Mouse (Mus musculus): ENCODE measurements at regions not wholly inside any gene's neighbourhood (a gene's known extent, or its start where the extent isn't known, plus 50 kb on each side); places are given as distances from the start of the nearest gene placed in this dataset.

DNA sequence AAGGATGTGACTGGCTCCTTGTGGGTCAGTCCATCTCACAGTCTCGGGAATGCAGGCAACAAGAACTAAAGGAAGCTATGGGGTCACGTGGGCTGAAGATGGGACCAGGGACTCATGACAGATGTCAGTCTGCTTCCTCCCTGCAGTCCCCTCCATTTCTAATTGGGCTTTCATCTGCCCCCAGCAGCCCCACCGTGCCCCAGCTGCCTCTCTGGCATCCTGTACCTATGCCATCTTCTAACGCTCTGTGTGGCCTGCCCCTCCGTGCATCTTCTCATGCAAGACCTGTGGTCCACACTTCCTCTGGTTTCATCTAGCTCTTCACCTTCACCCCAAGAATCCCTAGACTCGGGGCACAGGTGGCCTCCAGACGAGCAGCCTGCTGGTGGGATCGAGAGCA lies 115.4 kb upstream of the Csf3r start:
- H3K9me3 ChIP-seq (ENCODE audit: control insufficient read depth, low read length), result no peaks in the 10 kb centered on the region
- H3K4me1 ChIP-seq (ENCODE audit: control insufficient read depth in 2 of 2, insufficient read depth in 2 of 2, low read length in 2 of 2), result no peaks in the 10 kb centered on the region
- WGBS, result 84% methylated on average over 8 of the region's 8 CpGs
- H3K27me3 ChIP-seq (ENCODE audit: control insufficient read depth, insufficient read depth, low read length), result peaks cover 24% of the 10 kb centered on the region
- no peak for ATAC-seq (ENCODE audit: insufficient number of reproducible peaks, insufficient read depth, low FRiP score, low read depth)
- no peak overlapping the region for H3K9ac ChIP-seq (ENCODE audit: low read length)
- no peak overlapping the region for H3K27ac ChIP-seq (replicated peaks in 1 of 2; ENCODE audit: control insufficient read depth in 1 of 2, insufficient read depth in 1 of 2, low read depth in 2 of 2, low read length in 2 of 2)
- H3K36me3 ChIP-seq (ENCODE audit: control insufficient read depth, insufficient read depth, low read length), result no peaks in the 10 kb centered on the region
- H3K4me3 ChIP-seq (ENCODE audit: control insufficient read depth in 1 of 2, insufficient read depth in 1 of 2, low read depth in 1 of 2, low read length in 2 of 2), result no peak overlapping the region
- H3K4me2 ChIP-seq (ENCODE audit: low read length), result no peak overlapping the region

DNA sequence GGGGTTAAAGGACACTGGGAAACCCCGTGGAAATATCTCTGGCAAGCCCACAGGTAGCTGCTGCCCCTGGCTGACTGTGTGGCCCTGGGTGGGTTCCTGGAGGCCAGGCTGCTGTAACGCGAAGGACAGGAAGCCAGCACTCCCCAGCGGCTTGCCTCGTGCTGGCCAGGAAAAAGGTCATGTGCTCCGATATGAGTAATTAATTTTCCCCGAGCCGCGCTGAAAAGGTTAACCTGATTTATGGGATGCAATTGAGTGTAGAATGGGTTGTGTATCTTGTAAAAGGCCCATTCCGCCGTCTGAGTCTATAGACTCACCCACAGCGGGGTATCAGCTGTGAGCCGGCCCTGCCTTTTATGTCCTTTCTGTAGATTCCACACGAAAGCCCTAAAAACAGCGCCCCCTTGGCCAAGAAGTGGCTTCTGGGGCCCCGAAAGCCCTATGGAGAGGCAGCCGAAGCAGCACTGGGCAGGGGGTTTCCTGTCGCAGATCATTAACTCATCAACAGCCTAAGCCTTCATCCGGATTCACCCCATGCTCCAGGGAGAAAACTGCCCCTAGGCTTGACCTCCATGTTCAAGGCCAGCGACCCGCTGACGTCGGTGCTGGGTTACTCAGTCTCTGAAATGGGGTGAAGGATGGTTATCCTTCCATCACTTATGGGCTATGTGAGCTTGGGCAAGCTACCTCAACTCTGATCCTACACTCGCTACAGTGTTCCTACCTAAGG lies 112.6 kb upstream of the Csf3r start:
- ATAC-seq (ENCODE audit: insufficient number of reproducible peaks, insufficient read depth, low FRiP score, low read depth), result no peak
- peaks cover 27% of the 10 kb centered on the region for H3K27me3 ChIP-seq (ENCODE audit: control insufficient read depth, insufficient read depth, low read length)
- H3K4me1 ChIP-seq (ENCODE audit: control insufficient read depth in 2 of 2, insufficient read depth in 2 of 2, low read length in 2 of 2), result no peaks in the 10 kb centered on the region
- no peaks in the 10 kb centered on the region for H3K36me3 ChIP-seq (ENCODE audit: control insufficient read depth, insufficient read depth, low read length)
- WGBS, result 25% methylated on average over 24 of the region's 24 CpGs
- H3K9me3 ChIP-seq (ENCODE audit: control insufficient read depth, low read length), result no peaks in the 10 kb centered on the region
- no peak overlapping the region for H3K4me3 ChIP-seq (ENCODE audit: control insufficient read depth in 1 of 2, insufficient read depth in 1 of 2, low read depth in 1 of 2, low read length in 2 of 2)
- H3K4me2 ChIP-seq (ENCODE audit: low read length), result no peak overlapping the region
- H3K9ac ChIP-seq (ENCODE audit: low read length), result no peak overlapping the region
- no peak overlapping the region for H3K27ac ChIP-seq (replicated peaks in 1 of 2; ENCODE audit: control insufficient read depth in 1 of 2, insufficient read depth in 1 of 2, low read depth in 2 of 2, low read length in 2 of 2)

GRCm38 (mm10) chr4:125912444-125913049 lies 111.8 kb upstream of the Csf3r start:
- H3K36me3 ChIP-seq (ENCODE audit: control insufficient read depth, insufficient read depth, low read length), result no peaks in the 10 kb centered on the region
- H3K27me3 ChIP-seq (ENCODE audit: control insufficient read depth, insufficient read depth, low read length), result peaks cover 27% of the 10 kb centered on the region
- H3K4me2 ChIP-seq (ENCODE audit: low read length), result no peak overlapping the region
- no peak overlapping the region for H3K9ac ChIP-seq (ENCODE audit: low read length)
- H3K4me3 ChIP-seq (ENCODE audit: control insufficient read depth in 1 of 2, insufficient read depth in 1 of 2, low read depth in 1 of 2, low read length in 2 of 2), result no peak overlapping the region
- no peaks in the 10 kb centered on the region for H3K4me1 ChIP-seq (ENCODE audit: control insufficient read depth in 2 of 2, insufficient read depth in 2 of 2, low read length in 2 of 2)
- no peak overlapping the region for H3K27ac ChIP-seq (replicated peaks in 1 of 2; ENCODE audit: control insufficient read depth in 1 of 2, insufficient read depth in 1 of 2, low read depth in 2 of 2, low read length in 2 of 2)
- ATAC-seq (ENCODE audit: insufficient number of reproducible peaks, insufficient read depth, low FRiP score, low read depth), result no peak
- WGBS, result 31% methylated on average over 8 of the region's 8 CpGs
- H3K9me3 ChIP-seq (ENCODE audit: control insufficient read depth, low read length), result no peaks in the 10 kb centered on the region

DNA sequence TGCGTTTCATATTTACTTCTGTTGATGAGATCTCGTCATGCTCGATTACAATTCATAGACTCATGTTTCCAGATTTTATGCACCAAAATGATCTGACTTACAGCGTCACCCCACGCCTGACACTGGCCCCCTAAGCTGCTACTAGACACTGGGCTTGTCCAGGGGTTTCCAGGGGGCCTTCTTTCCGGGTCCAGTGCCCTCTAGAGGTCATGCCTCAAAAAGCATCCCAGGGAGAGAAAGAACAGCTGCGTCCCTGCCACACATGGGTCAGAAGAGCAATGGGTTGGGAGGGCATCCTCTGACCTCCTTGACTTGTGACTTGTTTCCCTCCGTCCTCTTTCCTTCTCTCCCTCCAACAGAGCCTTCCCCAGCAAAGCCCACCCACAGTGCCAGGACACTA lies 109.2 kb upstream of the Csf3r start:
- ATAC-seq (ENCODE audit: insufficient number of reproducible peaks, insufficient read depth, low FRiP score, low read depth), result no peak
- Histone ChIP-seq H3K27me3 (ENCODE audit: control insufficient read depth, insufficient read depth, low read length) (peaks cover 24% of the 10 kb centered on the region), H3K4me3 (ENCODE audit: control insufficient read depth in 1 of 2, insufficient read depth in 1 of 2, low read depth in 1 of 2, low read length in 2 of 2) (no peak overlapping the region), H3K4me2 (ENCODE audit: low read length) (no peak overlapping the region), H3K9me3 (ENCODE audit: control insufficient read depth, low read length) (no peaks in the 10 kb centered on the region), H3K9ac (ENCODE audit: low read length) (no peak overlapping the region), H3K4me1 (ENCODE audit: control insufficient read depth in 2 of 2, insufficient read depth in 2 of 2, low read length in 2 of 2) (no peaks in the 10 kb centered on the region), H3K27ac (replicated peaks in 1 of 2; ENCODE audit: control insufficient read depth in 1 of 2, insufficient read depth in 1 of 2, low read depth in 2 of 2, low read length in 2 of 2) (no peak overlapping the region), H3K36me3 (ENCODE audit: control insufficient read depth, insufficient read depth, low read length) (no peaks in the 10 kb centered on the region)
- WGBS, result 40% methylated on average over 8 of the region's 8 CpGs

DNA sequence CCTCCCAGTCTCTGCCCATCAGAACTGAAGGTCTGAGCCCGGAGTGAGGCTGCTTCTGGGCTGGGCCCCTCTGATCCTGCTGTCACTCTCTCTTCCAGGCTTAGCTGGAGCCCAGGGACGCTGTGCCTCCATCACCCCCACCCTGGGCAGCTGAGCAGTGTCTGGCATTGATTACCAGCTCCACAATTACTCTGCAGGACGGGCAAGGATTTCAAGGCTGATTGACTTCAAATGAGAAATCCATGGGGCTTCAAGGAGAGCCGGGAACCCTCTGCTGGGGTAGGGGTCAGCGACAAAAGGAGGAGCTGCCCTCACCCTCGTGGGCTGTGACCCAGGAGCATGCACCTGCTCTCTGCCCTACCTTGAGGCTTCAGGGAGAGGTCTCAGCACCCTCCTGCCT lies 107.1 kb upstream of the Csf3r start:
- Histone ChIP-seq H3K4me3 (ENCODE audit: control insufficient read depth in 1 of 2, insufficient read depth in 1 of 2, low read depth in 1 of 2, low read length in 2 of 2) (no peak overlapping the region), H3K36me3 (ENCODE audit: control insufficient read depth, insufficient read depth, low read length) (no peaks in the 10 kb centered on the region), H3K9ac (ENCODE audit: low read length) (no peak overlapping the region), H3K9me3 (ENCODE audit: control insufficient read depth, low read length) (no peaks in the 10 kb centered on the region), H3K4me1 (ENCODE audit: control insufficient read depth in 2 of 2, insufficient read depth in 2 of 2, low read length in 2 of 2) (peaks cover 0 to 2% of the 10 kb centered on the region in 2 experiments; a peak in 1 of 4 replicates), H3K27ac (replicated peaks in 1 of 2; ENCODE audit: control insufficient read depth in 1 of 2, insufficient read depth in 1 of 2, low read depth in 2 of 2, low read length in 2 of 2) (no peak overlapping the region), H3K4me2 (ENCODE audit: low read length) (no peak overlapping the region), H3K27me3 (ENCODE audit: control insufficient read depth, insufficient read depth, low read length) (peaks cover 28% of the 10 kb centered on the region)
- ATAC-seq (ENCODE audit: insufficient number of reproducible peaks, insufficient read depth, low FRiP score, low read depth), result no peak
- 58% methylated on average over 6 of the region's 6 CpGs for WGBS

DNA sequence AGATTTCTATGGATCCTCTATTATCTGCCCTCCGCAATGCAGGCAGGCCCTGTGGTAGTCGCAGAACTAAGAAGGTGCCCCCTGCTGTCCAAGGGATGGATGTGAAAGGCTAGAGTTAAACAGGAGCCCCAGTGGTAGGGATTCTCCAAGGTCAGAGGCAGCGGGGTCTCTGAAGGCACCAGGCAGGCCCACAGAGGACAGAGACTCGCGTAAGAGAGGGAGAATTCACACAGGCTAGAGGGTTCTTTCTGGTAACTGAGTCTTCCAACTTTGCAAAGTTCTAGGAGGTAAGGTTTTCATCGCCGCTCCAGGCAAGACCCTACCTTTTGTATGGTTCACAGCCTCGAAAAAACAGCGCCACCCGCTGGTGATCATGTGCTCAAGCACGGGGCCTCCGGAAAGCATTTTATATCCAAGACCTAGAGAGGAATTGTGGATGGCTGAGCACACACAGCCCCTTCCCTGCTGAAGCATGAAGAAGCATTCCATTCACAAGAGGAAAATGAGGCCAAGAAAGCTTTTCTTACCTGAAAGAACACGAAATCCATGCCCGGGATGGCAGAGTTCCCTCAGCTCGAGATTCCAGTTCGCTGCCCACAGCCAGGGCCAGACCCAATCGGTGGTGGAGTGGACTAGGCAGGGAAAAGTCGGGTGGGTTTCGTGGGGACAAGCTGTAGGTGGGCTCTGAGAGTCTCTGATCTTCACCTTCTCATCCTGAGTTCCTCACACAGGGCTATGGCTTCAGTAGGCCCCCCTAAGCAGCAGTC lies 102.6 kb upstream of the Csf3r start:
- Histone ChIP-seq H3K9me3 (ENCODE audit: control insufficient read depth, low read length) (no peaks in the 10 kb centered on the region), H3K9ac (ENCODE audit: low read length) (no peak overlapping the region), H3K27ac (replicated peaks in 1 of 2; ENCODE audit: control insufficient read depth in 1 of 2, insufficient read depth in 1 of 2, low read depth in 2 of 2, low read length in 2 of 2) (no peak overlapping the region), H3K4me3 (ENCODE audit: control insufficient read depth in 1 of 2, insufficient read depth in 1 of 2, low read depth in 1 of 2, low read length in 2 of 2) (no peak overlapping the region), H3K4me1 (ENCODE audit: control insufficient read depth in 2 of 2, insufficient read depth in 2 of 2, low read length in 2 of 2) (peaks cover 0 to 2% of the 10 kb centered on the region in 2 experiments; a peak in 1 of 4 replicates), H3K4me2 (ENCODE audit: low read length) (peak overlapping the region; percentile 51), H3K36me3 (ENCODE audit: control insufficient read depth, insufficient read depth, low read length) (no peaks in the 10 kb centered on the region), H3K27me3 (ENCODE audit: control insufficient read depth, insufficient read depth, low read length) (peaks cover 22% of the 10 kb centered on the region)
- WGBS, result 7% methylated on average over 19 of the region's 19 CpGs
- no peak for ATAC-seq (ENCODE audit: insufficient number of reproducible peaks, insufficient read depth, low FRiP score, low read depth)

GRCm38 (mm10) chr4:125922317-125922878 lies 102.0 kb upstream of the Csf3r start:
- no peak for ATAC-seq (ENCODE audit: insufficient number of reproducible peaks, insufficient read depth, low FRiP score, low read depth)
- Histone ChIP-seq H3K9ac (ENCODE audit: low read length) (no peak overlapping the region), H3K9me3 (ENCODE audit: control insufficient read depth, low read length) (no peaks in the 10 kb centered on the region), H3K4me3 (ENCODE audit: control insufficient read depth in 1 of 2, insufficient read depth in 1 of 2, low read depth in 1 of 2, low read length in 2 of 2) (no peak overlapping the region), H3K4me1 (ENCODE audit: control insufficient read depth in 2 of 2, insufficient read depth in 2 of 2, low read length in 2 of 2) (peaks cover 0 to 2% of the 10 kb centered on the region in 2 experiments; a peak in 1 of 4 replicates), H3K36me3 (ENCODE audit: control insufficient read depth, insufficient read depth, low read length) (no peaks in the 10 kb centered on the region), H3K27me3 (ENCODE audit: control insufficient read depth, insufficient read depth, low read length) (peaks cover 22% of the 10 kb centered on the region), H3K4me2 (ENCODE audit: low read length) (no peak overlapping the region), H3K27ac (replicated peaks in 1 of 2; ENCODE audit: control insufficient read depth in 1 of 2, insufficient read depth in 1 of 2, low read depth in 2 of 2, low read length in 2 of 2) (no peak overlapping the region)
- 14% methylated on average over 11 of the region's 11 CpGs for WGBS

All from heart, embryonic 14.5 days (tissue).